Mouse (Mus musculus): Measurements from ENCODE around the gene Prpf38b. TPM values are rescaled to one million over a fixed set of nuclear protein-coding genes. Genes with fewer than 3 reads are reported as not detected.
A peak's percentile ranks its signal among the peaks of the same experiment; 100 is the strongest.
"Not testable (repeated sequence)": the region's sequence is repeated elsewhere in the genome, so short reads cannot be mapped to it uniquely, and the experiment has no call there.

The Prpf38b gene
- polyA plus RNA-seq, 1 experiment from 2014 or later: 66.9 TPM

DNA sequence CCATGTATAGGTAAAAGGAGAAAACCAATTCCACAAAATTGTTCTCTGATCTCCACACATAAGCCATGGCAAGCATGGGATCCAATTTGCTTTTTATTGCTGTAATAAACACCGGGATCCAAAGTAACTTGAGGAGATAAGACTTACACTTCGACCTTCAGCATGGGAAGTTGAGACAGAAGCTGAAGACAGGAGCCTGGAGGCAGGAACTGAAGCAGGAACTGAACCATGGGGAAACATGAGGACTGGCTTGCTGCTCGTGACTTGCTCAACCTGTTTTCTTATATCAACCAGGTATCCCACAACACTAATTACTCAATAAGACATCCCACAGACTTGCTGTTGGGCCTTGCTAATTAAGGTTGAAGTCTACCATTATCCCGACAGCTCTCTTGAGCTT lies 18.6 kb downstream of the Prpf38b start:
- Histone ChIP-seq H3K4me1 (no peaks in the 10 kb centered on the region), H3K4me3 (no peak overlapping the region), H3K9me3 (no peaks in the 10 kb centered on the region), H3K9ac (replicated peaks) (no peak overlapping the region), H3K4me2 (replicated peaks) (no peak overlapping the region), H3K27me3 (no peaks in the 10 kb centered on the region), H3K36me3 (no peaks in the 10 kb centered on the region), H3K27ac (replicated peaks) (no peak overlapping the region)
- no peak for ATAC-seq (replicated peaks)
- 74% methylated on average over 4 of the region's 4 CpGs for WGBS

DNA sequence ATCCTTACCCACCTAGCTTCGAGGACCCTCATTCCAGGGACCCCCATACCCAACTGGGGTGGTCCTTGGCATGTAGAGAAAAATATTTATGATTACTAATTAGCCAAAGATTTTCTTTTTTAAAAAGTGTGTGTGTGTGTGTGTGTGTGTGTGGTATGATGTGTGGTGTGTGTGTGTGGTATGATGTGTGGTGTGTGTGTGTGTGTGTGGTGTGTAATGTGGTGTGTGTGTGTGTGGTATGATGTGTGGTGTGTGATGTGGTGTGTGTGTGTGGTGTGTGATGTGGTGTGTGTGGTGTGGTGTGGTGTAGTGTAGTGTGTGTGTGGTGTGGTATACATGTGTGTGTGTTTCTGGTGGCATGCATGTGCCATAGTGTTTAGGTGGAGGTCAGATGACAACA lies 19.4 kb downstream of the Prpf38b start:
- Histone ChIP-seq H3K36me3 (no peaks in the 10 kb centered on the region), H3K4me1 (no peaks in the 10 kb centered on the region), H3K27me3 (no peaks in the 10 kb centered on the region), H3K4me3 (no peak overlapping the region), H3K27ac (replicated peaks) (no peak overlapping the region), H3K9ac (replicated peaks) (no peak overlapping the region), H3K4me2 (replicated peaks) (no peak overlapping the region), H3K9me3 (no peaks in the 10 kb centered on the region)
- ATAC-seq (replicated peaks): no peak
- WGBS: 73% methylated on average over 1 of the region's 1 CpGs

GRCm38 (mm10) chr3:108889908-108890307 lies 21.6 kb downstream of the Prpf38b start, which contains the start of gene Fndc7:
TSS of gene Fndc7 (minus strand) at chr3:108890008.
- H3K27me3 ChIP-seq: no peaks in the 10 kb centered on the region
- H3K4me2 ChIP-seq (replicated peaks): no peak within 1 kb of the TSS
- H3K9ac ChIP-seq (replicated peaks): no peak within 1 kb of the TSS
- H3K9me3 ChIP-seq: no peaks in the 10 kb centered on the region
- no peak within 1 kb of the TSS for H3K27ac ChIP-seq (replicated peaks)
- no peak within 1 kb of the TSS for H3K4me3 ChIP-seq
- no peak for ATAC-seq (replicated peaks)
- H3K4me1 ChIP-seq: no peaks in the 10 kb centered on the region
- WGBS: 96% methylated on average over 1 of the region's 1 CpGs
- H3K36me3 ChIP-seq: no peaks in the 10 kb centered on the region

DNA sequence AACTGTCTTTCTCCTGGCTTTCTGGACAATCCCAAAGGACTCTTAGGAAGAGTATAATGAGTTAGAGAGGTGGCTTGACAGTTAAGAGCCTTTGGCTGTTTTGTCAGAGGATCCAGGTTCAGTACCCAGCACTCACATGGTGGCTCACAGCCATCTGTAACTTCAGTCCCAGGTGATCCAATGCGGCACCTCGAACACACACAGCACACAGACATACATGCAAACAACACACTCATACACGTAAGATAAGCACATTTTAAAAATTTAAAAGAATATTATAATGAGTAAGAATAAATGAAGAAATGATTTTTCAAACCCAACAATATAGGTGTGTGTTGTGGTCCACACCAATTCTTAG lies 23.9 kb downstream of the Prpf38b start:
- Histone ChIP-seq H3K9ac (replicated peaks) (no peak overlapping the region), H3K27ac (replicated peaks) (no peak overlapping the region), H3K9me3 (no peaks in the 10 kb centered on the region), H3K36me3 (no peaks in the 10 kb centered on the region), H3K4me3 (no peak overlapping the region), H3K27me3 (no peaks in the 10 kb centered on the region), H3K4me2 (replicated peaks) (no peak overlapping the region), H3K4me1 (0 out of 2 replicates have a peak, but pooled peaks cover 3% of the 10 kb centered on the region)
- 97% methylated on average over 3 of the region's 3 CpGs for WGBS
- ATAC-seq (replicated peaks): no peak

GRCm38 (mm10) chr3:108886934-108887617 lies 24.5 kb downstream of the Prpf38b start:
- WGBS: 69% methylated on average over 12 of the region's 12 CpGs
- Histone ChIP-seq H3K27me3 (no peaks in the 10 kb centered on the region), H3K9me3 (no peaks in the 10 kb centered on the region), H3K4me2 (replicated peaks) (no peak overlapping the region), H3K36me3 (no peaks in the 10 kb centered on the region), H3K9ac (replicated peaks) (no peak overlapping the region), H3K4me1 (0 out of 2 replicates have a peak, but pooled peaks cover 3% of the 10 kb centered on the region), H3K27ac (replicated peaks) (no peak overlapping the region), H3K4me3 (no peak overlapping the region)
- ATAC-seq (replicated peaks): no peak

- ATAC-seq (replicated peaks): no peak
- Histone ChIP-seq H3K4me1 (0 out of 2 replicates have a peak, but pooled peaks cover 9% of the 10 kb centered on the region), H3K27ac (replicated peaks) (no peak overlapping the region), H3K4me2 (replicated peaks) (no peak overlapping the region), H3K27me3 (no peaks in the 10 kb centered on the region), H3K36me3 (no peaks in the 10 kb centered on the region), H3K9ac (replicated peaks) (no peak overlapping the region), H3K4me3 (no peak overlapping the region), H3K9me3 (no peaks in the 10 kb centered on the region)
- 63% methylated on average over 9 of the region's 9 CpGs for WGBS
Measured at GRCm38 (mm10) chr3:108885686-108886530, 25.6 kb downstream of the Prpf38b start.

DNA sequence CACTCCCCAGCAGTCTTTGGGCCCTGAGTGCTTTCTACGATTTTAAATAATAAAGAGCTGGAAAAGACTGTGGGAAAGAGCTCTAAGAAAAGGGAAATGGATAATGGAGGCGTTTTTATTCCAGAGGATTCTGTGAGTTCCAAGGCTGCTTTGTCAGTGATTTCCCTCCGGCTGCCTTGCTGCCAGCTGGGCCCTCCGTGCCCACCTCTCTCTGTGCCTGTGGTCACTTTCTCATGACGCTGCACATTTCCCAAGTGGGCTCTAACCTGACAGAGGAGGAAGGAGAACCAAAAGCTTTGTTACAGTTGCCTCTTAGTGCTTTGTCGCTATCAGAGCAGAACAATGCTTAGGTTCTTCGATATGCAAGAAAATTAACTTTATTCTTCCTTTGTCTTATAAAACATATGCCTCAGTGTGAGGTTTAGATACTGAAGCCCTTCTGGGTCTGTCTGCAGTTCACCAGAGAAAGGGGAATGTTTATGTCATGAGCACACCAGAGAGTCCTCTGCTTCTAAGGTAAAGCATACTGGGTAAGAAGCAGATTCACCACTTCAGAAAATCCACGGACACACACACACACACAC lies 26.7 kb downstream of the Prpf38b start:
- ATAC-seq (replicated peaks): no peak
- Histone ChIP-seq H3K36me3 (no peaks in the 10 kb centered on the region), H3K9ac (replicated peaks) (no peak overlapping the region), H3K27ac (replicated peaks) (peak overlapping the region; percentile 33; the same call in 1 of the 2 replicates), H3K27me3 (no peaks in the 10 kb centered on the region), H3K4me3 (no peak overlapping the region), H3K4me1 (0 out of 2 replicates have a peak, but pooled peaks cover 9% of the 10 kb centered on the region), H3K4me2 (replicated peaks) (no peak overlapping the region), H3K9me3 (no peaks in the 10 kb centered on the region)
- WGBS: 40% methylated on average over 8 of the region's 8 CpGs

- H3K9me3 ChIP-seq: no peaks in the 10 kb centered on the region
- no peaks in the 10 kb centered on the region for H3K36me3 ChIP-seq
- 86% methylated on average over 2 of the region's 2 CpGs for WGBS
- H3K4me3 ChIP-seq: no peak overlapping the region
- no peak overlapping the region for H3K9ac ChIP-seq (replicated peaks)
- H3K27ac ChIP-seq (replicated peaks): no peak overlapping the region
- H3K4me1 ChIP-seq: peaks cover 15% of the 10 kb centered on the region
- no peak overlapping the region for H3K4me2 ChIP-seq (replicated peaks)
- no peaks in the 10 kb centered on the region for H3K27me3 ChIP-seq
- no peak for ATAC-seq (replicated peaks)
Measured at GRCm38 (mm10) chr3:108883067-108883466, 28.5 kb downstream of the Prpf38b start.

GRCm38 (mm10) chr3:108881873-108882272 lies 29.7 kb downstream of the Prpf38b start:
- not testable (repeated sequence) for H3K4me2 ChIP-seq (replicated peaks); ATAC-seq (replicated peaks); H3K9ac ChIP-seq (replicated peaks); H3K27me3 ChIP-seq; H3K9me3 ChIP-seq; H3K4me3 ChIP-seq; H3K27ac ChIP-seq (replicated peaks); H3K36me3 ChIP-seq
- WGBS: 18% methylated on average over 4 of the region's 4 CpGs
- H3K4me1 ChIP-seq: peaks cover 15% of the 10 kb centered on the region

- no peak for ATAC-seq (replicated peaks)
- no peak overlapping the region for H3K9ac ChIP-seq (replicated peaks)
- WGBS: 82% methylated on average over 28 of the region's 28 CpGs
Measured at GRCm38 (mm10) chr3:108880544-108881507, 30.7 kb downstream of the Prpf38b start.

DNA sequence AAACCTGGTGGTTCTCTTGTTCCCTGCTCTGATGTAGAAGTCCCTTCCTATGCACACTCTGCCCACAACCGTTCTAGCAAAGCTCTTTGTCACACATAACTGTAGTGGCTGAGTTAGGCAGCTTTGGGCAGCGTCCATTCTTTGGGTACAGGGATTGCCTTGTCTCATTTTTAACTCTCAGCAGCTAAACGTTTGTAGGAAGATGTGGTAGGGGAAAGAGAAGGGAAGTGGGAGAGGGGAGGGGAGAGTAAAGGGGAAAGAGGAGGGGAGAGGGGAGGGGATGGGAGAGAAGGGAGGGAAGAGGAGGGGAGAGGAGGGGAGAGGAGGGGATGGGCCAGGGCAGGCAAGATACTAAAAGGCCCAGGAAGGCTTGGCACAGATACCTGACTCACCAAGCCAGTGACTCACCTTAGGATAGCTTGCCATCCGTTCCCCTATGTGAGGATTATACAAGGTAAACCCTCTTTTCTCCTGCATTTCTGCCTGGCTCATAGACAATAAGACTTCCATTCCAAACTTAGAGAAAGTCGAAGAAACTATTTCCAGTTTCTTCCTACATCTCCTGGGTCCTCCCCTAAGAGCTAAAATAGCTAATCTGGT lies 31.6 kb downstream of the Prpf38b start:
- Histone ChIP-seq H3K4me2 (replicated peaks) (no peak overlapping the region), H3K9me3 (no peaks in the 10 kb centered on the region), H3K4me1 (peaks cover 15% of the 10 kb centered on the region), H3K27me3 (no peaks in the 10 kb centered on the region), H3K4me3 (no peak overlapping the region), H3K27ac (replicated peaks) (no peak overlapping the region), H3K36me3 (no peaks in the 10 kb centered on the region), H3K9ac (replicated peaks) (no peak overlapping the region)
- WGBS: 60% methylated on average over 5 of the region's 5 CpGs
- no peak for ATAC-seq (replicated peaks)

More at GRCm38 (mm10) chr3:108880544-108881507, 30.7 kb downstream of the Prpf38b start:
- H3K36me3 ChIP-seq: no peaks in the 10 kb centered on the region
- peaks cover 15% of the 10 kb centered on the region for H3K4me1 ChIP-seq
- H3K27ac ChIP-seq (replicated peaks): no peak overlapping the region
- H3K9me3 ChIP-seq: no peaks in the 10 kb centered on the region
- H3K4me3 ChIP-seq: no peak overlapping the region
- no peak overlapping the region for H3K4me2 ChIP-seq (replicated peaks)
- no peaks in the 10 kb centered on the region for H3K27me3 ChIP-seq

Measured in forebrain, embryonic 15.5 days (tissue).